Mouse (Mus musculus) layer of hippocampus, adult 2 months (tissue): ENCODE data around the gene Mnat1. TPM values are rescaled to one million over a fixed set of nuclear protein-coding genes. Genes with fewer than 3 reads are reported as not detected.
"Not testable (repeated sequence)": the region's sequence is repeated elsewhere in the genome, so short reads cannot be mapped to it uniquely, and the experiment has no call there.

Experiments
- DNase-seq, 2 experiments: peaks; one replicate each; pipeline ENCODE4 v3.0.0; 2022; ENCODE audit warnings: low spot score in 2 of 2
- H3K27ac ChIP-seq: fragments of 200-600 bp; 2 replicates; pipeline ENCODE4 v1.8.1; 2022
- H3K4me3 ChIP-seq: fragments of 200-600 bp; 2 replicates; pipeline ENCODE4 v1.8.1; 2022; ENCODE audit warnings: mild to moderate bottlenecking
- CTCF ChIP-seq: fragments of 200-600 bp; conservative IDR thresholded peaks from 2 replicates; pipeline ENCODE4 v1.8.1; 2022; ENCODE audit warnings: antibody characterized with exemption, mild to moderate bottlenecking, moderate library complexity
- total RNA-seq, 2 experiments: library from RNA; stranded (reverse); gene quantifications; 2 replicates each; pipeline ENCODE4 v1.2.3; 2021

Gene Mnat1
- total RNA-seq, 2 experiments from 2014 or later: 25.6 to 26.9 TPM

GRCm38 (mm10) chr12:73103713-73104112, 19.8 kb upstream of the Mnat1 start:
- TF ChIP-seq CTCF: no peak
- Histone ChIP-seq H3K4me3 (no peak overlapping the region), H3K27ac (no peak overlapping the region)
- no peak for DNase-seq

GRCm38 (mm10) chr12:73107821-73108220, 15.7 kb upstream of the Mnat1 start:
- Histone ChIP-seq H3K27ac (no peak overlapping the region), H3K4me3 (no peak overlapping the region)
- TF ChIP-seq CTCF: no peak
- DNase-seq: no peak

- TF ChIP-seq CTCF: no peak
- no peak overlapping the region for H3K27ac ChIP-seq
- no peak for DNase-seq
- H3K4me3 ChIP-seq: peak overlapping the region; percentile 23
These were observed 12.9 kb upstream of the Mnat1 start for GRCm38 (mm10) chr12:73110431-73111111.

- no peak for DNase-seq
- Histone ChIP-seq H3K4me3 (peak overlapping the region; percentile 78), H3K27ac (no peak overlapping the region; the same call in 1 of the 2 replicates)
- TF ChIP-seq CTCF: no peak
These were observed 11.8 kb upstream of the Mnat1 start for GRCm38 (mm10) chr12:73111561-73112325.

DNA sequence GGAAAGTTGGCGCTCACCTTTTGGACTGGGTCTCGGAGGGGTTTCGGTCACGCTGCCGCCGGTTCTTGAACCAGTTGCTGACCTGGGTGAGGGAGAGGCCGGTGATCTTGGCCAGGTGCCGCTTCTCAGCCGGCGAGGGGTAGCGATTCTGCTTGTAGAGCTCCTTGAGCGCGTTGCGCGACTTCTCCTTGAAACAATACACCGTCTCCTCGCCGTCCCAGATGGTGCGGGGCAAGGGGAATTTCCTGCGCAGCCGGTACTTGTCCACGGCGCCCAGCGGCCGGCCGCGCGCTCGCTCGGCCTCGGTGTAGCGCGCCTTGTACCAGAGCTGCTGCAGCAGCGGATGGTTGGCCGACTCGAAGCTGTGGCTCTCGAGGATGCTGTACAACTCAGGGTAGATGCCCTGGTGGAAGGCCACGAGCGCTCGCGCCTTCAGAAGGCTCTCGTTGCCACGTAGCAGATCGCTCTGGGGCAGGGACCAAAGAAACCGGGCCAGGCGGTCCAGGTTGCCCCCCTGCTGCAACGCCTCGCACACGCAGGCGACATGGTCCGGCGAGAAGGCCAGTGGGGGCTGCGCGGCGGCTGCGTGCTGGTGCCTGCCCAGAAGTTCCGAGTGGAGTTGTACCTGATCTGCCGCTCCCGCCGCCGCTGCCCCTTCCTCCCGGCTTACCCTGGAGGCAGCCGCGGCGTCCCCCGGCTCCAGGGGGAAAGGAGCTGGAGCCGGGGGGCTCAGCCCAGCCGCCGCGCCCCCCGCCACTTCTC, 11.0 kb upstream of the Mnat1 start:
- DNase-seq: peak in 1 of 2 experiments; percentile 18
- Histone ChIP-seq H3K27ac (peak overlapping the region; percentile 70; the same call in 1 of the 2 replicates), H3K4me3 (peak overlapping the region; percentile 78)
- TF ChIP-seq CTCF: no peak

- no peak for TF ChIP-seq CTCF
- H3K27ac ChIP-seq: peak within 1 kb of the TSS; percentile 70; the same call in 1 of the 2 replicates
- H3K4me3 ChIP-seq: peak within 1 kb of the TSS; percentile 78
- DNase-seq: peak; percentile 8 to 22
These were observed 10.3 kb upstream of the Mnat1 start, which contains the start of gene Six4 for GRCm38 (mm10) chr12:73113196-73113595. Six4 (minus strand) TSS chr12:73113456.

DNA sequence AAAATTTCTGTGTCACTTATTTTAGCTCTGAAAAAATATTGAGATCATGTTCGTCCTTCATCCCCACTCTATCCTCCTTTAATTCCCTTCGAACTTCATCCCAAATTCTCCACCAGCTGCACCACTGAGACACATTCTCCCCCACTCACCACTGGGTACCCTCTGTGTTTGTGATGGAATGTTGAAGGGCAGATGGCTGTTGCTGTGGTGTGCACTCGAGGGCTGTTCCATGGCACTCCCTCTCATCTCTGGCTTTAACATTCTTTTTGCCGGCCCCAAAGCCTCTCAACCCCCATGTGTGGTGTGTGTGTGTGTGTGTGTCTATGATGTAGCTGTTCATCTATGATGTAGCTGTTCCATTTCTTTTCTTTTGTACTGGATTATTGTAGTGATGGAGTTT, 1.7 kb downstream of the Mnat1 start:
- TF ChIP-seq CTCF: no peak
- H3K4me3 ChIP-seq: 0 out of 2 replicates have a peak overlapping the region, but pooled peaks have one; percentile 87
- H3K27ac ChIP-seq: no peak overlapping the region
- no peak for DNase-seq

GRCm38 (mm10) chr12:73140732-73141131, 17.2 kb downstream of the Mnat1 start:
- Histone ChIP-seq H3K27ac (no peak overlapping the region), H3K4me3 (no peak overlapping the region)
- no peak for TF ChIP-seq CTCF
- DNase-seq: no peak

DNA sequence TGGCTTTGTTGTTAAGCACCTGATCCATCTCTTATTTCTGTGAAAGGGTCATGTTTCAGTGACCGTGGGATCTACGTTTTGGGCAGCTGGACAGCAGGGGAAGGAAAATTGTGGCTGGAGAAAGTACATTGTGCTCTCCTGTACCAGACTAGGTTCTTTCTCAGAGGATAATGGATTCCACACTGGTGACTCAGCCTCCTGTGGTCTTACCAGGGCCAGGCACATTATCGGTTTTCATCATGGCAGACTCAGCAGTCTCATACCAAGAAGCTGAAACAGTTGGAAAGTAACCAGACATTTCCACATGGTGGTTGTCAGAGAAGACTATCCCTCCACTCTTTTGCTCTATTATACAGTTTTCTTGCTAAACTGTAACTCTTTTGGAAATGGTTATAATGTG, 23.7 kb downstream of the Mnat1 start:
- no peak for TF ChIP-seq CTCF
- no peak for DNase-seq
- Histone ChIP-seq H3K27ac (no peak overlapping the region), H3K4me3 (no peak overlapping the region)

GRCm38 (mm10) chr12:73151038-73151437, 27.5 kb downstream of the Mnat1 start:
- H3K27ac ChIP-seq, DNase-seq, H3K4me3 ChIP-seq: not testable (repeated sequence)

DNA sequence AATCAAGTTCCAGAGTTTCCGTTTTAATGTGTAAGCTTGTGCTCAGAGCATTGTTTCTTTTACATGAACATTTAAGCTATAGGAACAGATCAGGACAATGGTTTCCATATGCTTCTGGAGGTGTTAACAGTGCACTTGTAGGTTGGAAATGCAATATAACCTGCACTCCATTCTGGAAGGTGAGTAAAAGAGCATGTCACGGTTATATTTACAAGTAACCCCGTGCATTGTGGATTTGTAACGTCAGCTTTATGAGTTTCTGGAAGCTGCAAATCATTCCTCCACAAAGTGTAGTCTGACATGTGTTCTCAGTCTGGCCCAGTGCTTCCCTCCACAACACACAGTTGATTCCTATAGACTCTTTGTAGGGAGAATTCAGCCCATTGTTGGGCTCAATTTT, 30.6 kb downstream of the Mnat1 start:
- DNase-seq: no peak
- no peak for TF ChIP-seq CTCF
- Histone ChIP-seq H3K4me3 (no peak overlapping the region), H3K27ac (no peak overlapping the region)

DNA sequence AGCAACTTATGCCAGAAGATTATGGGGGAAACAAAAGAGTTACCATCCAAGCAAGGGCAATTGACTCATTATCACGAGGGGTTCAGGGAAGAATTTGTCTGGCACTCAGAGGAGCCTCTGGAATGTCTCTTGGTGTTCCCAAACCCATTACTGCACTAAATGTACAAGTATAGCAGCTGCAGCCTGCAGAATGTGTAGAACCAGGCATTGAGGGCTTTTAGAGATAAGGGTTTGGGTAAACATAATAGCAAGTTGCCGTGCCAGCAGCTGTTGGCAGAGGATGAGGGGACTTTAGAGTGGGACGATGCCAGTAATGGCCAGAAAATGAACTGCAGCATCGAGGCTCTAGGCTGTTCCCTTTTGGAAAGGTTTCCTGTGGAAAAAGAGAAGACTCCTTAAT, 36.8 kb downstream of the Mnat1 start:
- Histone ChIP-seq H3K4me3 (no peak overlapping the region), H3K27ac (no peak overlapping the region)
- DNase-seq: no peak
- TF ChIP-seq CTCF: peak; percentile 34
